Mouse (Mus musculus) kidney, postnatal 4 days (tissue): Measurements from ENCODE around the gene Rasd1.
"Not testable (repeated sequence)": the region's sequence is repeated elsewhere in the genome, so short reads cannot be mapped to it uniquely, and the experiment has no call there.

Source experiments
- DNase-seq, 2 experiments: peaks; one replicate each; pipeline ENCODE4 v3.0.0; 2021; ENCODE audit warnings: mixed read lengths in 2 of 2

Rasd1 gene

GRCm38 (mm10) chr11:59960476-59961337 lies 4.0 kb downstream of the Rasd1 start:
- DNase-seq, result no peak

DNA sequence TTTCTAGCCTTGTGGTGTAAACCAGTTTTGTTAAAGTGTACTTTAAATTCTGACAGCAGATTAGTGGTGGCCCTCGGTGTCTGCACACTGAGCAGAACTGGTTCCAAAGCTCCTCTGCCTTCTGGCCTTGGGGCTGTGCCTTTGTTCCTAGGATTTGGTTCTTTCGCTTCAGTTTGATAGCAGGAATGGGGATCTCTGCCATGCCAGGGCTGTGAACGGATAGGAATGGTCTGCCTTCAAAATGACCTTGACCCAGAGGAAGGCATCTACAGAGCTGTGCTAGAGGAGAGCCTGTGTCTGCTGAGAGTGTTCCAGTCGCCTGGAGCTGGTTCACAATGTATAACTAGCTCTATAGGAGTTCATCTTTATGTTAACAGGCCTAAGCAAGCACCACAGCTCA lies 5.3 kb downstream of the Rasd1 start:
- no peak for DNase-seq

- DNase-seq, result peak; percentile 29 to 56
Measured at GRCm38 (mm10) chr11:59956749-59957148, 8.0 kb downstream of the Rasd1 start.

GRCm38 (mm10) chr11:59952892-59953291 lies 11.9 kb downstream of the Rasd1 start:
- DNase-seq, result no peak

- DNase-seq, result peak in 1 of 2 experiments; percentile 32
Measured at GRCm38 (mm10) chr11:59948401-59948767, 16.4 kb downstream of the Rasd1 start.

GRCm38 (mm10) chr11:59947752-59948400 lies 16.9 kb downstream of the Rasd1 start, which contains the start of gene Med9:
TSS of gene Med9 (plus strand) at chr11:59948206.
- peak; percentile 97 to 98 for DNase-seq

DNA sequence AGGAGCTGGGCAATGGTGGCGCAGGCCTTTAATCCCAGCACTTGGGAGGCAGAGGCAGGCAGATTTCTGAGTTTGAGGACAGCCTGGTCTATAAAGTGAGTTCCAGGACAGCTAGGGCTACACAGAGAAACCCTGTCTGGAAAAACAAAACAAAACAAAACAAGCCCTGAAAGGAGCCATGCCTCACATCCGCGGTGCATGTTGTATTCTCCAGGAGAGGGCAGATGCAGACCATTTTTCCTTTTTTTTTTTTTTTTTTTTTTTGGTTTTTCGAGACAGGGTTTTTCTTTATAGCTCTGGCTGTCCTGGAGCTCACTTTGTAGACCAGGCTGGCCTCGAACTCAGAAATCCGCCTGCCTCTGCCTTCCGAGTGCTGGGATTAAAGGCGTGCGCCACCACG lies 19.9 kb downstream of the Rasd1 start:
- not testable (repeated sequence) for DNase-seq

- no peak for DNase-seq
Measured at GRCm38 (mm10) chr11:59941391-59941790, 23.4 kb downstream of the Rasd1 start.

DNA sequence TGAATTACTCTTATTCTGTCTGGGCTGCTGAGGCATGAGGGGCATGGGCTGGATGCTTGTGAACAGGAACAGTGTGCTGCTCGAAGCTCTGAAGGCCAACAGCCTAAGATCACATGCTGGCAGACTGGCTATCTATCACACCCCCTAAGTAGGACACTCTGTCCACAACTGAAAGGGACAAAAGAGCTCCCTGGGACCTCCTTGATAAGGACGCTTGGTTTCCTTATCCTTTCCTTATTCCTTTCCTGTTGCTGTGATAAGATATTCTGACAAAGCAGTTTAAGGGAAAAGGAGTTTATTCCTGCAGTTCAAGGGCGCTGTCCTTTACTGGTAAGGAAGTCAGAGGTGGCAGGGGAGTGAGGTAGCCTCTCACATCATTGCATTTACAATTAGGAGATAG lies 24.1 kb downstream of the Rasd1 start:
- no peak for DNase-seq

DNA sequence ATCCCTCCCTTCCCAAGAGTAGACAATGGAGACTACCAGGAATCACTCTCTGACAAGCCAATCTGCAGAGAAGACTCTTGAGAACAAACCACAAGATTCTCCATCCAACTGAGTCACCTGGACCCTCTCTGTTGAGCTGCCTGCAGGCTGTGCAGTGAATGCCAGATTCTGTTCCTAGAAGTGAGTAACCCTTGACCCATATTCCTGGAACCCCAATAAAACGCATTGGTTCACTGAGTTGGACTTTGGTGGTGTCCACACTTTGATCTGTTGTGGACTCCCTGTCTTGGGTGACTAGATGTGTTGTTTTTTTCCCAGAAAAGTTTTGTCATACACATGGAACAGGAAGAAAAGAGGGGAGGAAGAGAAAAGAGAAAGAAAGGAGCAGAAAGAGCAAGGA lies 24.9 kb downstream of the Rasd1 start:
- DNase-seq, result no peak

- no peak for DNase-seq
Measured at GRCm38 (mm10) chr11:59937615-59938014, 27.1 kb downstream of the Rasd1 start.

DNA sequence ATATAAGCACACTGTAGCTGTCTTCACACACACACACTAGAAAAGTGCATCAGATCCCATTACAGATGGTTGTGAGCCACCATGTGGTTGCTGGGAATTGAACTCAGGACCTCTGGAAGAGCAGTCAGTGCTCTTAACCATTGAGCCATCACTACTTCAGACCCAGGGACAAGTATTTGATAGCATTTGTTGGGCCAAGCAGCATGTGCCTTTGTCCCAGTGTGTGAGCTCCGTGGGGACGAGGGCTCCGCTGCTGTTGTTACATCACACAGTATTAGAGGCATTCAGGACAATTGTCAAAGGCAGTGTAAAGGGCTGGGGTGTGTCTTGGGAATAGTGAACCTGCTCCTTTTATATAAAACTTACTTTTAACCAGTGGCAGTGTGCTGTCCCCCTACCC lies 27.7 kb downstream of the Rasd1 start:
- DNase-seq, result no peak

DNA sequence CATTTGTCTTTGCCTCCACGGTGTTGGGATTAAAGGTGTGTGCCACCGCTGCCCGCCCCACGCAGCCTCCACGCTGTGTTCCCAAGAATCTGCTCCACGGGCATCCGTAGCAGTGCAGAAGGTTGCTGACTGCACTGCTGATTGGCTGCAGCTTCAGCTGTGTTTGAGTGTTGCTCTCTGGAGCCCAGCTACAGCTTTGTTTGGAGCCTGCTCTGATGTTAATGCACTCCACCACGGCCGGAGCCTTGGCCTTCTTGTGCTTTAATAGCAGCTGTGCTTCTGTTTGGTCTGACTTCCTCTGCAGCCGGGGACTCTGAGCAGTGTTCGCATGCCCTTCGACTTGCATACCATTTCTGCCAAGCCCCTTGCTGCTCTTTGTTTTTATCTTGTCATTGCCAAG lies 30.8 kb downstream of the Rasd1 start:
- no peak for DNase-seq

- no peak for DNase-seq
Measured at GRCm38 (mm10) chr11:59932560-59933337, 32.0 kb downstream of the Rasd1 start.

DNA sequence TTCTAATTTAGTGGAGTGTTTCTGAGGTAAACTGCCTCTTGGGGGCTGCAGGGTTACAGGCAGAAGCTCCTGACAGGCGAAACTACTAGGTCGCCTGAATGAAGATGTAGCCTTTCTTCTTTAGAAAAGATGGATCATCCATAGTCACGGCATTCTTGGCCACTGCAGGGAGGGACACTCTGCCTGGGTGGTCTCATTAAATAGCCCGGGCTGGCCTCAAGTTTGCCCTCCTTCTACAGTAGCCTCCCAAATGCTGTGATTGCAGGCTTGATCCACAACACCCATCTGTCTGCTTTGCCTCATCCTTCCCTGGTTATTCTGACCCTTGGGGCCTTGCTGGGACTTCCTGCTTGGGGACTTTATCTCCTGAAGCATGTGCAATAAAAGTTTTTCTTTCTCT lies 34.7 kb downstream of the Rasd1 start:
- DNase-seq, result no peak

- peak; percentile 85 to 90 for DNase-seq
Measured at GRCm38 (mm10) chr11:59921265-59921664, 43.5 kb downstream of the Rasd1 start.

- DNase-seq, result no peak
Measured at GRCm38 (mm10) chr11:59920331-59920730, 44.4 kb downstream of the Rasd1 start.

DNA sequence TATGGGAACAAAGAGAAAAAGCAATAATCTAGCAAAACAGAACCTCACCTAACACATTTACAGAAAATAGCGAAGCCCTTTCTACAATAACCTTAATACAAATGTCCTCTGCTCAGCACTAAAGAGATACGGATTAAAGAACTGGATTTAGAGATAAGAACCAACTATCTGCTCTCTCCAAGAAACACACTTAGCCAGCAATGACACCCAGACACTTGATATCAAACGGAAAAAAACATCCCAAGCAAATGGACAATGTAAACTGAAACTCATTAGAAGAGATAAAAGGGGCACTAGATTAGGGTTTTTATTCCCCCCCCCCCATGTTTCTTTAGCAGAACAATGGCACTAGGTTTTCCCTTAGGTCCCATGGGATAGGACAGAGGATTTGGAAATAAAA lies 45.3 kb downstream of the Rasd1 start:
- DNase-seq, result no peak

DNA sequence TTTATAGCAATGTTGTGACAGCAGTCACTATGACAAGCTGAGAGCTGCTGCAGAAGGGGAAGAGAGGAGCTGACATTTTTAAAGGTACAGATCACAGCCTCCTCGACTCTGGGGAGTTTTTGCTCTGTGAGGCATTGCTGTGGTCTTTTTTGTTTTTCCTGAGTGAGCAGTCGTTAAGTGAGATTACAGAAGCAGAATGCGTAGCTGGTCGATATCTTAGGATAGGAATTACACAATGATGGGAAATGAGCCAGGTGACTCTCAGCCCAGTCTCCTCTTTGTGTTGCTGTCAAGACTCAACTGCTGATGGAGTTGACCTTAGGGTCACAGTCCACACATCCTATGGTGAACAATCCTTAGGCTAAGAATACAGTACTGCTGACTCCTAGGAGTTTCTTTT lies 46.7 kb downstream of the Rasd1 start:
- no peak for DNase-seq

- no peak for DNase-seq
Measured at GRCm38 (mm10) chr11:59913702-59914101, 51.0 kb downstream of the Rasd1 start.
